Mouse (Mus musculus): ENCODE measurements around the gene Prkce.

Gene Prkce

GRCm38 (mm10) chr17:86360849-86361248, 193.3 kb downstream of the Prkce start:
- DNase-seq (ENCODE audit: extremely low spot score, low read depth, low spot score) = no peak

GRCm38 (mm10) chr17:86363356-86363755, 195.8 kb downstream of the Prkce start:
- no peak for DNase-seq (ENCODE audit: extremely low spot score, low read depth, low spot score)

GRCm38 (mm10) chr17:86364349-86365075, 196.9 kb downstream of the Prkce start:
- no peak for DNase-seq (ENCODE audit: extremely low spot score, low read depth, low spot score)

- no peak for DNase-seq (ENCODE audit: extremely low spot score, low read depth, low spot score)
These were observed 199.3 kb downstream of the Prkce start for GRCm38 (mm10) chr17:86366919-86367318.

- DNase-seq (ENCODE audit: extremely low spot score, low read depth, low spot score) = no peak
These were observed 200.1 kb downstream of the Prkce start for GRCm38 (mm10) chr17:86367676-86368075.

- no peak for DNase-seq (ENCODE audit: extremely low spot score, low read depth, low spot score)
These were observed 202.6 kb downstream of the Prkce start for GRCm38 (mm10) chr17:86370106-86370742.

- no peak for DNase-seq (ENCODE audit: extremely low spot score, low read depth, low spot score)
These were observed 203.5 kb downstream of the Prkce start for GRCm38 (mm10) chr17:86371101-86371561.

GRCm38 (mm10) chr17:86376389-86376788, 208.8 kb downstream of the Prkce start:
- no peak for DNase-seq (ENCODE audit: extremely low spot score, low read depth, low spot score)

GRCm38 (mm10) chr17:86377863-86378262, 210.3 kb downstream of the Prkce start:
- DNase-seq (ENCODE audit: extremely low spot score, low read depth, low spot score) = no peak

GRCm38 (mm10) chr17:86378611-86379010, 211.0 kb downstream of the Prkce start:
- no peak for DNase-seq (ENCODE audit: extremely low spot score, low read depth, low spot score)

GRCm38 (mm10) chr17:86379405-86380137, 212.0 kb downstream of the Prkce start:
- DNase-seq (ENCODE audit: extremely low spot score, low read depth, low spot score) = no peak

GRCm38 (mm10) chr17:86381464-86381863, 213.9 kb downstream of the Prkce start:
- no peak for DNase-seq (ENCODE audit: extremely low spot score, low read depth, low spot score)

GRCm38 (mm10) chr17:86382885-86383284, 215.3 kb downstream of the Prkce start:
- DNase-seq (ENCODE audit: extremely low spot score, low read depth, low spot score) = no peak

GRCm38 (mm10) chr17:86383699-86384572, 216.4 kb downstream of the Prkce start:
- no peak for DNase-seq (ENCODE audit: extremely low spot score, low read depth, low spot score)

- no peak for DNase-seq (ENCODE audit: extremely low spot score, low read depth, low spot score)
These were observed 224.9 kb downstream of the Prkce start for GRCm38 (mm10) chr17:86392475-86392874.

- DNase-seq (ENCODE audit: extremely low spot score, low read depth, low spot score) = no peak
These were observed 225.6 kb downstream of the Prkce start for GRCm38 (mm10) chr17:86393191-86393590.

- DNase-seq (ENCODE audit: extremely low spot score, low read depth, low spot score) = no peak
These were observed 229.5 kb downstream of the Prkce start for GRCm38 (mm10) chr17:86397097-86397496.

- DNase-seq (ENCODE audit: extremely low spot score, low read depth, low spot score) = no peak
These were observed 230.1 kb downstream of the Prkce start for GRCm38 (mm10) chr17:86397647-86398046.

GRCm38 (mm10) chr17:86398226-86398625, 230.6 kb downstream of the Prkce start:
- no peak for DNase-seq (ENCODE audit: extremely low spot score, low read depth, low spot score)

- DNase-seq (ENCODE audit: extremely low spot score, low read depth, low spot score) = no peak
These were observed 232.4 kb downstream of the Prkce start for GRCm38 (mm10) chr17:86400032-86400431.
